Mouse (Mus musculus) forebrain, embryonic 11.5 days (tissue): Measurements from ENCODE around the gene Rabl6. TPM values are rescaled to one million over a fixed set of nuclear protein-coding genes. Genes with fewer than 3 reads are reported as not detected.

Experiments
- ATAC-seq: fragments of 200-750 bp; cut with Nextera tagmentation; replicated peaks from 2 replicates; pipeline ENCODE4 v1.8.0; 2017; ENCODE audit warnings: moderate TSS enrichment; ENCODE audit not compliant: low FRiP score
- DNase-seq: peaks from one replicate; pipeline ENCODE4 v3.0.0-alpha.2; 2017; ENCODE audit warnings: low spot score
- H3K27ac ChIP-seq: fragments of 300-500 bp; sonication (generic); 2 replicates; pipeline ENCODE4 v1.5.1; 2014; ENCODE audit warnings: low read depth, low read length
- H3K27me3 ChIP-seq: fragments of 300-500 bp; sonication (generic); 2 replicates; pipeline ENCODE4 v1.6.1; 2014; ENCODE audit warnings: mild to moderate bottlenecking, low read length, mixed read lengths; ENCODE audit not compliant: control insufficient read depth, insufficient read depth
- H3K36me3 ChIP-seq: fragments of 300-500 bp; sonication (generic); 2 replicates; pipeline ENCODE4 v1.6.1; 2014; ENCODE audit warnings: mild to moderate bottlenecking, low read length, moderate library complexity, mixed read lengths; ENCODE audit not compliant: control insufficient read depth, insufficient read depth
- H3K4me1 ChIP-seq: fragments of 300-500 bp; sonication (generic); replicated peaks from 2 replicates; pipeline ENCODE4 v1.6.1; 2014; ENCODE audit warnings: low read length, mixed read lengths; ENCODE audit not compliant: control insufficient read depth, insufficient read depth
- H3K4me2 ChIP-seq: fragments of 300-500 bp; sonication (generic); 2 replicates; pipeline ENCODE4 v1.6.1; 2014; ENCODE audit warnings: low read depth, mild to moderate bottlenecking, low read length, moderate library complexity, mixed read lengths; ENCODE audit not compliant: severe bottlenecking
- H3K4me3 ChIP-seq: fragments of 300-500 bp; sonication (generic); 2 replicates; pipeline ENCODE4 v1.5.1; 2014; ENCODE audit warnings: low read depth, low read length
- H3K9ac ChIP-seq: fragments of 300-500 bp; sonication (generic); 2 replicates; pipeline ENCODE4 v1.6.1; 2014; ENCODE audit warnings: low read length
- H3K9me3 ChIP-seq: fragments of 300-500 bp; sonication (generic); 2 replicates; pipeline ENCODE4 v1.6.1; 2016; ENCODE audit warnings: low read length, mixed read lengths; ENCODE audit not compliant: control insufficient read depth
- WGBS: fragments of 180-500 bp; shearing (Covaris S2); extraction: QIAGEN DNeasy Blood & Tissue Kit; methylation state at CpG from one replicate; pipeline ENCODE4 v1.1.7; 2014; 5-methylcytosine and 5-hydroxymethylcytosine counted together
- polyA plus RNA-seq: library from polyadenylated mRNA; unstranded; fragments of >200 nt; fragmentation: Nextera tagmentation; extraction: Ambion mirVana; gene quantifications from 2 replicates; pipeline ENCODE4 v1.2.1, GENCODE M21; 2014

The Rabl6 gene
- polyA plus RNA-seq, 1 experiment from 2014 or later, result 81.5 TPM

DNA sequence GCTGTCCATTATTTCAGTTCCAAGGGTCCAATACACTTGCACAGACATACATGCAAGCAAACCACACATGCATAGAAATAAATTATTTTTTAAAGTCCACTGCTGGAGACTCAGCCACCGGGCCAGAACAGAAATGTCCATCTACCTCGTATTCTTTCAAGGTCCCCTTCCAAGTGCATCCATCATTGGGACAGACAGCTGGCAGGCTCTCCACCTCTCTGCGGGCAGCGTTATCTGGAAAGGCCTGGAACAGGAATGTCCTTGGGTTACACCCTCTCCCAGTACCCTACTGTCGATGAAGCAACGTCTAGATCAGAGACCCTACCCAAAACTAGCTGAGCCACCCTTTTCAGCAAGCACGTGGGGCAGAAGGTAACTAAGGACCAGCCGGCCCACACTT lies 71.8 kb downstream of the Rabl6 start:
- H3K36me3 ChIP-seq, result no peaks in the 10 kb centered on the region; the same call in 1 of the 2 replicates
- no peaks in the 10 kb centered on the region for H3K27me3 ChIP-seq
- no peak overlapping the region for H3K9ac ChIP-seq
- no peaks in the 10 kb centered on the region for H3K4me1 ChIP-seq
- H3K4me2 ChIP-seq, result no peak overlapping the region
- no peak overlapping the region for H3K4me3 ChIP-seq
- DNase-seq, result no peak
- H3K9me3 ChIP-seq, result no peaks in the 10 kb centered on the region
- no peak overlapping the region for H3K27ac ChIP-seq
- ATAC-seq, result no peak
- WGBS, result 94% methylated on average over 8 of the region's 8 CpGs

DNA sequence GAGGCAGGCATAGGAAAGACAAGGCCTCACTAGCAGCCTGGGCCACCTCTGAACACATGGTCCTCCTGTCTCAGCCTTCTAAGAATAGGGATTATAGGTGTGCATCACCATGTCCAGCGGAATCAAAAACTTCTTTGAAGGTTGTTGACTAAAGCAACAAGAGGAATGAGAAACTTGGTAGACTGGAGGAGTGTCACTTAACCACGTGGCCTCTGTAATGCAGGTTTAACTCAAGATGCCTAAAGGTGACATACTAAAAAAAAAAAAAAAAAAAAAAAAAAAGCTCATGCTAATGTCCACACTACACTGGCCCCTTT lies 73.5 kb downstream of the Rabl6 start:
- Histone ChIP-seq H3K4me1 (no peaks in the 10 kb centered on the region), H3K9ac (no peak overlapping the region), H3K36me3 (peaks cover 6% of the 10 kb centered on the region; the same call in 1 of the 2 replicates), H3K9me3 (no peaks in the 10 kb centered on the region), H3K27me3 (no peaks in the 10 kb centered on the region), H3K4me3 (no peak overlapping the region), H3K4me2 (no peak overlapping the region), H3K27ac (no peak overlapping the region)
- 94% methylated on average over 2 of the region's 2 CpGs for WGBS
- ATAC-seq (no peak), DNase-seq (no peak)

DNA sequence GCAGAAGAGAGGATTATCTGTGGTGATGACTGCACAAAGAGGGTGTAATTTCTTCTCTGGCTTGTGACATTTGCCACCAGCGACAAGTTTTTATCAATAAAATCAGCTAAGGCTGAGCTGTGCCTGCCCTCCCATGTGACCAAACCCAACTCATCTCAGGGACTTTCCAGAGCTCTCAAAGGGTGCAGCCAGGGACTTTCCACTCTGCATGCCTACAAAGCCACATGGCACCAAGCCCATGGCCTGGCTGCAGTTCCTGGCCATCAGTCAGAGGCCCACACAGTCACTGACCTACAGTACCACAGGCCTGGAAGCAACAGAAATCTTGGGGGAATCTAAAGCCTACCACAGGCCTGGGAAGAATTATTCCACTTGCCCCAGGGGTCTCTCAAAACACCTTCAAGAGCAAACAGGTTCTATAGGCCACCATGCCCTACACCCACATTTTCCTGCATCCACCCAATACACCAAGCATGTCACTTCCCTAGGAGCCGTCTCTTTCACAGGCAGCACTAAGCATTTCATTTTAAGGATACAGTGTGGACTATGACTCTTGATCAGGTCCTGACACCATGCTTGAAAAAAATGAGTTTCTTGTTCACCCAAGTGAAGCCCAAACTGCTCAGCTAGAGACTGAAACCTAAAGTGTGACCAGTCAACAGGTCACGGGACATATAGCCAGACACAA lies 74.0 kb downstream of the Rabl6 start:
- Histone ChIP-seq H3K9ac (no peak overlapping the region), H3K4me3 (no peak overlapping the region), H3K36me3 (peaks cover 6% of the 10 kb centered on the region; the same call in 1 of the 2 replicates), H3K27ac (no peak overlapping the region), H3K9me3 (no peaks in the 10 kb centered on the region), H3K27me3 (no peaks in the 10 kb centered on the region), H3K4me2 (no peak overlapping the region), H3K4me1 (no peaks in the 10 kb centered on the region)
- 84% methylated on average over 3 of the region's 3 CpGs for WGBS
- ATAC-seq, result no peak
- no peak for DNase-seq

DNA sequence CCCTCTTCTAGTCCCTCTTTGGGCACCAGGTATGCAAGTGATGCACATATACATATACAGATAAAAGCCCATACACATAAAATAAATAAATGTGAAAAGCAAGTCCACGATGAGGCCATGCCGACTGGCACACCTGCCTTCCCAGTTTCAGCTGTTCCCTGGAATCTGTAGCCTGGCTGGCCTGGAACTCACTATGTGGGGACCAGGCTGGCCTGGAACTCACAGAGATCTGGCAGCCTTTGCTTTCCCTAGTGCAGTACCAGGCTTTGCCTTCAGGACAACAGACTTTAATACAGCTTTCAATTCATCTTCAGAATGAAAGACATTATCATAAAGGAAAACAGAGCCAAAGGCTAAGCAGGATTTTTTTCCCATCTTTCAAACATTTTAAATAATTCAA lies 74.6 kb downstream of the Rabl6 start:
- peaks cover 6% of the 10 kb centered on the region; the same call in 1 of the 2 replicates for H3K36me3 ChIP-seq
- no peak overlapping the region for H3K4me2 ChIP-seq
- no peaks in the 10 kb centered on the region for H3K9me3 ChIP-seq
- no peaks in the 10 kb centered on the region for H3K27me3 ChIP-seq
- ATAC-seq, result no peak
- H3K27ac ChIP-seq, result no peak overlapping the region
- WGBS, result 94% methylated on average over 2 of the region's 2 CpGs
- no peak overlapping the region for H3K9ac ChIP-seq
- no peak overlapping the region for H3K4me3 ChIP-seq
- DNase-seq, result no peak
- no peaks in the 10 kb centered on the region for H3K4me1 ChIP-seq

Other genes with a start within 250 kb of the Rabl6 start
- 3.1 and 5.4 TPM in 2 replicates for gene Uap1l1, start 242.8 kb downstream of the Rabl6 start, polyA plus RNA-seq
- 79.0 and 85.0 TPM in 2 replicates for gene Sapcd2, start 236.2 kb downstream of the Rabl6 start, polyA plus RNA-seq
- gene Entpd2, start 212.6 kb downstream of the Rabl6 start, polyA plus RNA-seq, result 0.23 TPM in 1 of 2 replicates, not detected in the other
- gene Npdc1, start 209.2 kb downstream of the Rabl6 start, polyA plus RNA-seq, result 120 and 128 TPM in 2 replicates
- gene Fut7, start 185.3 kb downstream of the Rabl6 start, polyA plus RNA-seq, result not detected in 2 replicates
- gene Abca2, start 179.8 kb downstream of the Rabl6 start, polyA plus RNA-seq, result 9.9 and 10.2 TPM in 2 replicates
- 0.61 and 0.77 TPM in 2 replicates for gene Clic3, start 151.7 kb downstream of the Rabl6 start, polyA plus RNA-seq
- 22.9 and 24.2 TPM in 2 replicates for gene Paxx, start 147.4 kb downstream of the Rabl6 start, polyA plus RNA-seq
- 0.69 and 0.73 TPM in 2 replicates for gene Ptgds, start 138.5 kb downstream of the Rabl6 start, polyA plus RNA-seq
- not detected in 2 replicates for gene Lcn12, start 114.6 kb downstream of the Rabl6 start, polyA plus RNA-seq
- gene Fbxw5, start 107.8 kb downstream of the Rabl6 start, polyA plus RNA-seq, result 96.1 and 102 TPM in 2 replicates
- 5.5 and 5.9 TPM in 2 replicates for gene C8g, start 106.8 kb downstream of the Rabl6 start, polyA plus RNA-seq
- 37.2 and 40.1 TPM in 2 replicates for gene Traf2, start 61.6 kb downstream of the Rabl6 start, polyA plus RNA-seq
- gene Edf1, start 50.7 kb downstream of the Rabl6 start, polyA plus RNA-seq, result 353 and 371 TPM in 2 replicates
- gene Mamdc4, start 33.7 kb downstream of the Rabl6 start, polyA plus RNA-seq, result 1.3 and 5.0 TPM in 2 replicates
- 144 and 164 TPM in 2 replicates for gene Phpt1, start 33.3 kb downstream of the Rabl6 start, polyA plus RNA-seq
- gene Ajm1, start 26.8 kb downstream of the Rabl6 start, polyA plus RNA-seq, result 0.28 and 0.69 TPM in 2 replicates
- gene Ccdc183, start 9.2 kb upstream of the Rabl6 start, polyA plus RNA-seq, result 0.13 and 0.21 TPM in 2 replicates
- gene Tmem141, start 13.5 kb upstream of the Rabl6 start, polyA plus RNA-seq, result 12.6 and 17.9 TPM in 2 replicates
- 0.95 and 0.97 TPM in 2 replicates for gene Fcna, start 19.5 kb upstream of the Rabl6 start, polyA plus RNA-seq
- not detected in 2 replicates for gene Lcn8, start 44.6 kb upstream of the Rabl6 start, polyA plus RNA-seq
- not detected in 2 replicates for gene Lcn5, start 49.4 kb upstream of the Rabl6 start, polyA plus RNA-seq
- gene Lcn6, start 68.3 kb upstream of the Rabl6 start, polyA plus RNA-seq, result not detected in 2 replicates
- not detected in 2 replicates for gene Lcn10, start 74.2 kb upstream of the Rabl6 start, polyA plus RNA-seq
- not detected in 2 replicates for gene Obp2a, start 91.5 kb upstream of the Rabl6 start, polyA plus RNA-seq
- gene Bmyc, start 98.2 kb upstream of the Rabl6 start, polyA plus RNA-seq, result 68.5 and 71.2 TPM in 2 replicates
- gene Obp2b, start 128.5 kb upstream of the Rabl6 start, polyA plus RNA-seq, result not detected in 2 replicates
- not detected in 2 replicates for gene Lcn3, start 157.0 kb upstream of the Rabl6 start, polyA plus RNA-seq
- not detected in 2 replicates for gene Lcn11, start 168.5 kb upstream of the Rabl6 start, polyA plus RNA-seq
- not detected in 2 replicates for gene Gm13539, start 173.7 kb upstream of the Rabl6 start, polyA plus RNA-seq
- not detected in 2 replicates for gene Glt6d1, start 207.3 kb upstream of the Rabl6 start, polyA plus RNA-seq
- gene Lcn9, start 214.6 kb upstream of the Rabl6 start, polyA plus RNA-seq, result not detected in 2 replicates
- not detected in 2 replicates for gene Sohlh1, start 238.7 kb upstream of the Rabl6 start, polyA plus RNA-seq